Mouse (Mus musculus): ENCODE results near the gene Rabgap1l. TPM values are rescaled to one million over a fixed set of nuclear protein-coding genes. Genes with fewer than 3 reads are reported as not detected.

The Rabgap1l gene
- polyA plus RNA-seq, 1 experiment from 2014 or later, result 18.7 TPM

- no peaks in the 10 kb centered on the region for H3K36me3 ChIP-seq
- H3K4me2 ChIP-seq (replicated peaks), result no peak overlapping the region
- no peak for ATAC-seq (ENCODE audit: low FRiP score, low read depth)
- H3K27me3 ChIP-seq, result no peaks in the 10 kb centered on the region
- H3K4me1 ChIP-seq, result no peaks in the 10 kb centered on the region
- WGBS, result 73% methylated on average over 4 of the region's 4 CpGs
- H3K9ac ChIP-seq, result no peak overlapping the region
- no peaks in the 10 kb centered on the region for H3K9me3 ChIP-seq
- no peak overlapping the region for H3K27ac ChIP-seq
- no peak overlapping the region for H3K4me3 ChIP-seq
Observed at GRCm38 (mm10) chr1:160785681-160786225, 7.3 kb downstream of the Rabgap1l start.

- ATAC-seq (ENCODE audit: low FRiP score, low read depth), result no peak
- WGBS, result 81% methylated on average over 1 of the region's 1 CpGs
- Histone ChIP-seq H3K9ac (no peak overlapping the region), H3K4me2 (replicated peaks) (no peak overlapping the region), H3K36me3 (no peaks in the 10 kb centered on the region), H3K4me3 (no peak overlapping the region), H3K9me3 (no peaks in the 10 kb centered on the region), H3K27me3 (no peaks in the 10 kb centered on the region), H3K4me1 (no peaks in the 10 kb centered on the region), H3K27ac (no peak overlapping the region)
Observed at GRCm38 (mm10) chr1:160784122-160784521, 8.9 kb downstream of the Rabgap1l start.

DNA sequence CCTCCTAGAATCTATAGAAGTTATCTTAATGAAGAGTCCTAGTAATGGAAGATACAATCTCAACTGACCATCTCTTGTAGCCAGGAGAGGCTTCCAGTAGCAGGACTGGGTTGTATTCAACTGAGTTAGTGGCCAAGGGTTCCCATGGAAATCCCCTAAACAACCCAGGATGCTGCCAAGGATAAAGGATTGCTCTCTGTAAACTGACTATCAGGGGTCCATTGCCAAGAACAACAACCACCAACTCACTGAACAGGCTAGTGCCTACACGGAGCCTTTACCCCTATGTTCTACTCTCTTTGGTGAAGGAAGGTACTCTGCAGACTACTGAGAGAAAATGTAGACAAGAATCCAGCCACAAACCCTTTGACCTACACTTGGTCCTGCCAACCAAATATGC, 18.8 kb downstream of the Rabgap1l start:
- H3K9me3 ChIP-seq, result no peaks in the 10 kb centered on the region
- no peaks in the 10 kb centered on the region for H3K27me3 ChIP-seq
- no peaks in the 10 kb centered on the region for H3K4me1 ChIP-seq
- no peak for ATAC-seq (ENCODE audit: low FRiP score, low read depth)
- no peak overlapping the region for H3K27ac ChIP-seq
- no peak overlapping the region for H3K9ac ChIP-seq
- WGBS, result 91% methylated on average over 1 of the region's 1 CpGs
- H3K4me3 ChIP-seq, result no peak overlapping the region
- H3K36me3 ChIP-seq, result no peaks in the 10 kb centered on the region
- no peak overlapping the region for H3K4me2 ChIP-seq (replicated peaks)

DNA sequence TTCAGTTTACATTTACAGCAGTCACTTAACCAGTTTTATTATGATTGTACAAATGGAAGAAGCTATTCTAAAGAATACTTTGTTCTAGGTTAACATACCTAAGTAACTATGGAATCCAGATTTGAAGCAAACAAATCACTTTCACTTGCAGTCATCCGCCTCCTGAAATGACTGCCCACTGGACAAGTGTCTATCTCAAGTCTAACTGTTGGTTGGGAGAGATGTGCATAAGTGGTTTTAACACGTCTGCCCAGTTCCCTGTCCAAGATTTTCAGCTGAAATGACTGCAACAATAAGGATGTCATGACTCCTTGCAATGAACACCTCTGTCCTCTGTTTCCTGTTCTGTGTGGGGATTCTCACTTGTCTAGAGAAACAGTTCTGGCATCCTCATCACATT, 27.4 kb downstream of the Rabgap1l start:
- no peak overlapping the region for H3K27ac ChIP-seq
- WGBS, result 83% methylated on average over 2 of the region's 2 CpGs
- H3K9me3 ChIP-seq, result no peaks in the 10 kb centered on the region
- ATAC-seq (ENCODE audit: low FRiP score, low read depth), result no peak
- H3K36me3 ChIP-seq, result no peaks in the 10 kb centered on the region
- no peak overlapping the region for H3K4me3 ChIP-seq
- H3K27me3 ChIP-seq, result no peaks in the 10 kb centered on the region
- H3K4me2 ChIP-seq (replicated peaks), result no peak overlapping the region
- H3K4me1 ChIP-seq, result no peaks in the 10 kb centered on the region
- no peak overlapping the region for H3K9ac ChIP-seq

GRCm38 (mm10) chr1:160758243-160758642, 34.8 kb downstream of the Rabgap1l start:
- WGBS, result 23% methylated on average over 3 of the region's 3 CpGs
- no peak overlapping the region for H3K4me2 ChIP-seq (replicated peaks)
- H3K4me3 ChIP-seq, result no peak overlapping the region
- no peaks in the 10 kb centered on the region for H3K36me3 ChIP-seq
- no peaks in the 10 kb centered on the region for H3K4me1 ChIP-seq
- no peak overlapping the region for H3K9ac ChIP-seq
- no peak overlapping the region for H3K27ac ChIP-seq
- H3K27me3 ChIP-seq, result no peaks in the 10 kb centered on the region
- no peak for ATAC-seq (ENCODE audit: low FRiP score, low read depth)
- no peaks in the 10 kb centered on the region for H3K9me3 ChIP-seq

DNA sequence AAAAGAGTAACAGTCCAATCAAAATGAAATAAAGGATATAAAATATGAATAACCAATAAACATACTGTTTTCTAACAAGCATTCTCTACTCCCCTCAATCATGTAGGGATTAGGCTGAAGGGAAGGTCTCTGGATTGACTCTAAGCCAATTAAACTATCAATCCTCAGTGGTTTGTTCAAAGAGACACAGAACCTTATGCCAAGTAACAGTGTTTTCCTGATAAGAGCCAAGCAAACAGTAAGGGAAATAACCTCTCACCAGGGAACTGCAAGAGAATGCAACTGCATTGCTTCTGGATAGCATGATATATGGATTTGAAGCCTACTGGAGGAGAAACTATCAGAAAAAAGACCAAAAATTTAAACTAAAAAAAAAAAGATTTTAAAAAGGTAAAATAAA, 37.7 kb downstream of the Rabgap1l start:
- Histone ChIP-seq H3K9ac (no peak overlapping the region), H3K4me1 (no peaks in the 10 kb centered on the region), H3K4me2 (replicated peaks) (no peak overlapping the region), H3K27ac (no peak overlapping the region), H3K27me3 (no peaks in the 10 kb centered on the region), H3K36me3 (no peaks in the 10 kb centered on the region), H3K4me3 (no peak overlapping the region), H3K9me3 (no peaks in the 10 kb centered on the region)
- no peak for ATAC-seq (ENCODE audit: low FRiP score, low read depth)

DNA sequence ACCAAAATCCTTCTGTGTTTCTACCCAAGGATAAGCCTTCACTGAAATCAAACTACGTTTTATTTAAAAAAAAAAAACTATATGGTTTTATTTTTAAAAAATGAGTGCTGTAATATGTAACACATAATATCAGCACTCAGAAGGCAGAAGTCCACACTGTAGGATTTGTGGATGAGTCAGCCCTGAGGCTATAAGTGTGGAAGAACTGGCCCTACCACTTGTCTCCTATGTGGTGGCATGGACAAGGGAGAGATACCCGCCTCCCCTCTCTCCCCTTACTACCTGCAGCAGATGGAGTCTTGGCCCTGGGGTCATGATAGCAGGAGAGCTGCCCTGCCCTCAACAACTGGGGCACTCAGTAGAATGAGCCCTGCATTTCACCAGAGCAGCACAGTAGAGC, 42.4 kb downstream of the Rabgap1l start:
- H3K4me1 ChIP-seq, result 0 out of 2 replicates have a peak, but pooled peaks cover 4% of the 10 kb centered on the region
- no peak overlapping the region for H3K4me2 ChIP-seq (replicated peaks)
- H3K27me3 ChIP-seq, result no peaks in the 10 kb centered on the region
- H3K4me3 ChIP-seq, result no peak overlapping the region
- H3K27ac ChIP-seq, result no peak overlapping the region
- H3K36me3 ChIP-seq, result no peaks in the 10 kb centered on the region
- H3K9me3 ChIP-seq, result no peaks in the 10 kb centered on the region
- no peak overlapping the region for H3K9ac ChIP-seq
- no peak for ATAC-seq (ENCODE audit: low FRiP score, low read depth)
- WGBS, result 85% methylated on average over 2 of the region's 2 CpGs

DNA sequence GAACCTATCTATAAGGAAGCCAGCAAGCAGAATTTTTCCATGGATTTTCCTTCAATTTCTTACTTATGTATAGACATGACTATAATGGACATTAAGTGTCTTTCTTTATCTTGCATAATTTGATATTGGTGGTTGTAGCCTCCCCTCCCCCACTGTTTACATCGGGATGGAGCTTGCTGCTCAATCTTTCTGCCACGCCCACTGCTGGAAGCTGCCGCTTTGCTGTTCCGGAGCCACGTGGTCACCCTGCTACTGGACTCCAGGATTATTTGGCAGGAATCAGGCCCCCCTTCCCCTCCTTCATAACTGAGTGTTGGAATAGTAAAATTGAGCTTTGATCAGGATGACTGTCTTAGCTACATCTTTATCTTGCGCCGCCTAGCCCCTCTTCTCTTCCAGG, 46.2 kb downstream of the Rabgap1l start:
- H3K4me2 ChIP-seq (replicated peaks), result no peak overlapping the region
- H3K27ac ChIP-seq, result no peak overlapping the region
- H3K4me1 ChIP-seq, result 0 out of 2 replicates have a peak, but pooled peaks cover 4% of the 10 kb centered on the region
- 39% methylated on average over 7 of the region's 7 CpGs for WGBS
- no peaks in the 10 kb centered on the region for H3K36me3 ChIP-seq
- no peaks in the 10 kb centered on the region for H3K9me3 ChIP-seq
- no peak for ATAC-seq (ENCODE audit: low FRiP score, low read depth)
- no peak overlapping the region for H3K4me3 ChIP-seq
- no peak overlapping the region for H3K9ac ChIP-seq
- H3K27me3 ChIP-seq, result no peaks in the 10 kb centered on the region

GRCm38 (mm10) chr1:160745238-160745930, 47.6 kb downstream of the Rabgap1l start:
- H3K36me3 ChIP-seq, result no peaks in the 10 kb centered on the region
- no peak overlapping the region for H3K4me3 ChIP-seq
- no peak overlapping the region for H3K9ac ChIP-seq
- 77% methylated on average over 7 of the region's 7 CpGs for WGBS
- ATAC-seq (ENCODE audit: low FRiP score, low read depth), result no peak
- no peaks in the 10 kb centered on the region for H3K9me3 ChIP-seq
- H3K27ac ChIP-seq, result no peak overlapping the region
- H3K27me3 ChIP-seq, result no peaks in the 10 kb centered on the region
- peaks cover 4% of the 10 kb centered on the region; the same call in 1 of the 2 replicates for H3K4me1 ChIP-seq
- H3K4me2 ChIP-seq (replicated peaks), result no peak overlapping the region

- Histone ChIP-seq H3K4me1 (peaks cover 4% of the 10 kb centered on the region; the same call in 1 of the 2 replicates), H3K27ac (no peak overlapping the region), H3K27me3 (no peaks in the 10 kb centered on the region), H3K9me3 (no peaks in the 10 kb centered on the region), H3K9ac (no peak overlapping the region), H3K36me3 (no peaks in the 10 kb centered on the region), H3K4me3 (no peak overlapping the region), H3K4me2 (replicated peaks) (no peak overlapping the region)
- 36% methylated on average over 3 of the region's 3 CpGs for WGBS
- no peak for ATAC-seq (ENCODE audit: low FRiP score, low read depth)
Observed at GRCm38 (mm10) chr1:160744009-160744408, 49.0 kb downstream of the Rabgap1l start.

DNA sequence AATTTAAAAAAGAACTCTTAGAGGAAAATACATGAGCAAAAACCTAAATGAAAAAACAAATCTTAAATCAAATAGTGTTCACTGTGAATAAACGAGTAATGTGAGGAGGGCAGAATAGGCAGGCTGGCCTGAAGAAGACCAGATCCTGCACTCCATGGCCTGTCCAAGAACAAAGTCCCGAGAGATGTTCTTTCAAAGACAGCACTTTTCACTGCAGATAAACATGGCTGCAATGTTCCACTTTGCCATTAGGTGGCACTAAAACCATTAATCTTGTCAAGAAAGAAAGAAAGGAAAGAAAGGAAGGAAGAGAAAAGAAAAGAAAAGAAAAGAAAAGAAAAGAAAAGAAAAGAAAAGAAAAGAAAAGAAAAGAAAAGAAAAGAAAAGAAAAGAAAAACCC, 49.8 kb downstream of the Rabgap1l start:
- Histone ChIP-seq H3K9ac (no peak overlapping the region), H3K4me1 (peaks cover 4% of the 10 kb centered on the region; the same call in 1 of the 2 replicates), H3K4me2 (replicated peaks) (no peak overlapping the region), H3K4me3 (no peak overlapping the region), H3K27ac (no peak overlapping the region), H3K9me3 (no peaks in the 10 kb centered on the region), H3K27me3 (no peaks in the 10 kb centered on the region), H3K36me3 (no peaks in the 10 kb centered on the region)
- ATAC-seq (ENCODE audit: low FRiP score, low read depth), result no peak
- WGBS, result 3% methylated on average over 2 of the region's 2 CpGs

DNA sequence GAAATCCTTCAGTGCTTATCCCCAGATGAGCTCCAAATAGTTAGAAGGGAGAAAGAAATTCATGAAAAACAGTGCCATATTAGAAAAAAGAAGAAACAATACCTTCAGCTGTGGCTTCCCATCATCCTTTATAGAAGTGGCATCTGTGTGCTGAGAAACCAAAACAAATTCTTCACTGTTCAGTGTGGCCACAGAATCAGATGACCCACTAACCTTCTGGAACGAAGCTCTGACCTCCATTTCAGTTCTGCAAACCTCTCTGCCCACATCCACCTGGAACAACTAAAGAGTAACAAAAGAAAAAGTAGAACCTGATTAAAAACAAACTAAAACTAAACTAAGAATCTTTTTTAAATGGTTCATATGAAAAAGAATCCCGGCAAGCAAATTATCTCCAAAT, 52.4 kb downstream of the Rabgap1l start:
- Histone ChIP-seq H3K9ac (no peak overlapping the region), H3K4me2 (replicated peaks) (no peak overlapping the region), H3K4me1 (no peaks in the 10 kb centered on the region; the same call in 1 of the 2 replicates), H3K36me3 (no peaks in the 10 kb centered on the region), H3K27ac (no peak overlapping the region), H3K9me3 (no peaks in the 10 kb centered on the region), H3K4me3 (no peak overlapping the region), H3K27me3 (no peaks in the 10 kb centered on the region)
- no peak for ATAC-seq (ENCODE audit: low FRiP score, low read depth)
- 72% methylated on average over 2 of the region's 2 CpGs for WGBS

- no peaks in the 10 kb centered on the region for H3K27me3 ChIP-seq
- WGBS, result 80% methylated on average over 2 of the region's 2 CpGs
Observed at GRCm38 (mm10) chr1:160734743-160735142, 58.3 kb downstream of the Rabgap1l start.

More at GRCm38 (mm10) chr1:160734743-160735142, 58.3 kb downstream of the Rabgap1l start:
- H3K4me1 ChIP-seq, result no peaks in the 10 kb centered on the region
- peaks cover 12% of the 10 kb centered on the region; the same call in 1 of the 2 replicates for H3K36me3 ChIP-seq
- H3K4me2 ChIP-seq (replicated peaks), result no peak overlapping the region
- H3K4me3 ChIP-seq, result no peak overlapping the region
- H3K9ac ChIP-seq, result no peak overlapping the region
- no peak for ATAC-seq (ENCODE audit: low FRiP score, low read depth)
- no peak overlapping the region for H3K27ac ChIP-seq
- H3K9me3 ChIP-seq, result no peaks in the 10 kb centered on the region
